Mouse (Mus musculus): ENCODE measurements at regions not wholly inside any gene's neighbourhood (a gene's known extent, or its start where the extent isn't known, plus 50 kb on each side); places are given as distances from the start of the nearest gene placed in this dataset.

DNA sequence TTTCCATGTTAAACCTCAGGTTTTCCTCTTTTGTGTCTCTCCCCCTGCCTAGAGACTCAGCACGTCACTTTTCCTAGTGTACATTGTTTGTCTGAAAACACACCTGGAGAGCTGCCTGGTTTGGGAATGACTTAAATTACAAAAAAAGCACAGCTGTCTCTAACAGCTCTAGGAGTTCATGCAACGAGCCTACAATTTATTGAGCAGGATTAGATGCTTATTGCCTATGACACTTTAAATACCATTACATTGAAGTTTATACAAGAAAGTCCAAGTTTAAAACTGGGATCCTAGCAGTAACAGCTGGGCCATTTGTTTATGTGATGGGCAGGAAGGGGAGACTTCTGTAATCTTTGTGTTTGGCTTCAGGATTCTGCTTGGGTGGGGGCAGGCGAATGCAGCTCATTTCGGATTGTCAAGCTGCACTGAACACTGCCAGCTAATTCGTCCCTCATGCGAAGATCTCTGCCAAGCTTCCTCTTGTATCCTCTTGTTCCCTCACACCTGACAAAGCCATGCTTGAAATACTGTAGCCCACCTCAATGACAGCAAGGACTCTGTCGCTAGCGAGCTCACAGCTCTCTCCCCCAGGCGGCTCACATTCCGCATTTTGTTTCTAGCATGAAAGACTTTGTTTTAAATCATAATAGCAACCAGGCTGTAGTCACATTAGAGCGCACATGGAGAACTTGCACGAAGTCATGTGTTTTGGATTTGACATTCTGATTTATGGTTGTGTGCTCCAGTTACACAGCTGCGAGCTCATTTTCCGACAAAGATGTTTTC is 359.8 kb upstream of the Gm15217 start:
- H3K36me3 ChIP-seq (ENCODE audit: control insufficient read depth, insufficient read depth, low read length, poor library complexity, severe bottlenecking): no peaks in the 10 kb centered on the region
- no peak for DNase-seq (ENCODE audit: low read depth, low spot score)
- H3K9me3 ChIP-seq (ENCODE audit: control insufficient read depth, insufficient read depth, low read depth, low read length): no peaks in the 10 kb centered on the region
- no peak overlapping the region for H3K27ac ChIP-seq (ENCODE audit: insufficient read depth, low read depth, low read length, poor library complexity, severe bottlenecking)
- H3K9ac ChIP-seq (ENCODE audit: insufficient read depth, low read depth, low read length, poor library complexity, severe bottlenecking): no peak overlapping the region
- H3K4me3 ChIP-seq (ENCODE audit: insufficient read depth in 1 of 2, low read depth in 1 of 2, low read length in 2 of 2, poor library complexity in 1 of 2, severe bottlenecking in 1 of 2): no peak overlapping the region
- in situ Hi-C loops (cut with MboI; ENCODE audit: low sequenced_read_pairs in 2 of 2, unreplicated experiment in 2 of 2): no loop called here
- H3K4me1 ChIP-seq (ENCODE audit: control insufficient read depth in 2 of 2, insufficient read depth in 2 of 2, low read length in 2 of 2, poor library complexity in 1 of 2): no peaks in the 10 kb centered on the region
- TF ChIP-seq MAFK (IDR thresholded peaks at IDR 0.05; ENCODE audit: insufficient read depth, low read depth, low read length): no peak
- TF ChIP-seq ZC3H11A (IDR thresholded peaks at IDR 0.05; ENCODE audit: borderline replicate concordance, low read depth, low read length): no peak
- TF ChIP-seq HCFC1 (IDR thresholded peaks at IDR 0.05; ENCODE audit: borderline replicate concordance, insufficient read depth, low read length): no peak
- no peak for TF ChIP-seq ZNF384 (IDR thresholded peaks at IDR 0.05; ENCODE audit: low read depth, low read length)
- TF ChIP-seq CHD2 (IDR thresholded peaks at IDR 0.05; ENCODE audit: low read depth, low read length): no peak

DNA sequence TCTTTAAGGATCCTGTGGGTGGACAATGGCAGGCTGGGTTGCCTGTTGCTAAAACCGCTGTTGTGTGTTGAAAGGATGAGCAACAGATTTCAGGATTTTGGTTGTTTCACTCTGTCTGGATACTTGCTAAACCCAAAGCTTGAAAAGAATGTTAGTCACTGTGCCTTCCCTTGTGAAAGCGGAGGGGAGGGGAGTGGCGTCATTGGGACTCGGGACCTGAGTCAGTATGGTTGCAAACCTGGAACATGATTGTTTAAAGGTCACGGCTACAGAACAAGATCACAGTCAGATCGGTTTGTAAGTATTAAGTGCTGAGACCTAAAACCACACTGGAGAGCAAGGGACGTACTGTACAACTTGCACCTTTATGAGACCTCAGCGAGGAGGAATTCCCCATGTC is 344.9 kb upstream of the Gm15217 start:
- no peak for TF ChIP-seq CHD2 (IDR thresholded peaks at IDR 0.05; ENCODE audit: low read depth, low read length)
- TF ChIP-seq ZC3H11A (IDR thresholded peaks at IDR 0.05; ENCODE audit: borderline replicate concordance, low read depth, low read length): no peak
- no peak for TF ChIP-seq HCFC1 (IDR thresholded peaks at IDR 0.05; ENCODE audit: borderline replicate concordance, insufficient read depth, low read length)
- no peak for TF ChIP-seq MAFK (IDR thresholded peaks at IDR 0.05; ENCODE audit: insufficient read depth, low read depth, low read length)
- no peak for TF ChIP-seq ZNF384 (IDR thresholded peaks at IDR 0.05; ENCODE audit: low read depth, low read length)
- Histone ChIP-seq H3K9me3 (ENCODE audit: control insufficient read depth, insufficient read depth, low read depth, low read length) (no peaks in the 10 kb centered on the region), H3K27ac (ENCODE audit: insufficient read depth, low read depth, low read length, poor library complexity, severe bottlenecking) (no peak overlapping the region), H3K9ac (ENCODE audit: insufficient read depth, low read depth, low read length, poor library complexity, severe bottlenecking) (no peak overlapping the region), H3K4me1 (ENCODE audit: control insufficient read depth in 2 of 2, insufficient read depth in 2 of 2, low read length in 2 of 2, poor library complexity in 1 of 2) (no peaks in the 10 kb centered on the region), H3K4me3 (ENCODE audit: insufficient read depth in 1 of 2, low read depth in 1 of 2, low read length in 2 of 2, poor library complexity in 1 of 2, severe bottlenecking in 1 of 2) (no peak overlapping the region), H3K36me3 (ENCODE audit: control insufficient read depth, insufficient read depth, low read length, poor library complexity, severe bottlenecking) (no peaks in the 10 kb centered on the region)
- in situ Hi-C loops (cut with MboI; ENCODE audit: low sequenced_read_pairs in 2 of 2, unreplicated experiment in 2 of 2): no loop called here
- no peak for DNase-seq (ENCODE audit: low read depth, low spot score)

DNA sequence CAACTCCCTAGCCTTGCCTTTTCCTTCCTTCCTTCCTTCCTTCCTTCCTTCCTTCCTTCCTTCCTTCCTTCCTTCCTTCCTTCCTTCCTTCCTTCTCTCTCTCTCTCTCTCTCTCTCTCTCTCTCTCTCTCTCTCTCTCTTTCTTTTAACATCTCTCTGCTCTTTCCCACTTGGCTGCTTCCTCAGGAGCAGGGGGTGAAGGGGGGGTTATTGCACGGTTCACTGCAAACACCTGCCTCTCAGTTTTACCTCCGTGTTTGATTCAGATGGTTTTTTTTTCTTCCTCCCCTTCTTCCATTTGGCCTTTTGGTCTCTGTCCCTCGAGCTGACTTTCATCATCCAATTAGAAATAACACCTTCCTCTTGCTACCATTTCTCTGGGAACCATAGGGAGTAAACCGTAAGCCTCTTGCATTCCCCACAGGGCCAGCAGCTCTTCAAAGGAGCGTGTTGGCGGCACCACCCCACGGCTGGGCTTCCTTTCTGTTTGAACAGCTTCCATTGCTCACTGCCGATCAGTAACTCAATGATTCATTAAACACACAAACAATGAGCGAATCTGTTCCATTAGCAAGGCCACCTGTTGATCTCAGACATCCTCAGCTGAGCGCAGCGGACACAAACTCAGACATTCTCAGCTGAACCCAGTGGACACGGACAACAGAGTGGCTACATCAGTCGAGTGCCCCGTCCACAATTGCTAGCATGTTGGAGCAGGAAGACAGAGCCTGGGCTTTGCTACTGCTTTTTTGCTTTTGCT is 318.4 kb upstream of the Gm15217 start:
- TF ChIP-seq HCFC1 (IDR thresholded peaks at IDR 0.05; ENCODE audit: borderline replicate concordance, insufficient read depth, low read length): no peak
- TF ChIP-seq ZC3H11A (IDR thresholded peaks at IDR 0.05; ENCODE audit: borderline replicate concordance, low read depth, low read length): no peak
- TF ChIP-seq MAFK (IDR thresholded peaks at IDR 0.05; ENCODE audit: insufficient read depth, low read depth, low read length): no peak
- TF ChIP-seq CHD2 (IDR thresholded peaks at IDR 0.05; ENCODE audit: low read depth, low read length): no peak
- TF ChIP-seq ZNF384 (IDR thresholded peaks at IDR 0.05; ENCODE audit: low read depth, low read length): no peak
- no peak overlapping the region for H3K4me3 ChIP-seq (ENCODE audit: insufficient read depth in 1 of 2, low read depth in 1 of 2, low read length in 2 of 2, poor library complexity in 1 of 2, severe bottlenecking in 1 of 2)
- no peak for DNase-seq (ENCODE audit: low read depth, low spot score)
- H3K27ac ChIP-seq (ENCODE audit: insufficient read depth, low read depth, low read length, poor library complexity, severe bottlenecking): no peak overlapping the region
- no peaks in the 10 kb centered on the region for H3K9me3 ChIP-seq (ENCODE audit: control insufficient read depth, insufficient read depth, low read depth, low read length)
- H3K36me3 ChIP-seq (ENCODE audit: control insufficient read depth, insufficient read depth, low read length, poor library complexity, severe bottlenecking): no peaks in the 10 kb centered on the region
- no peaks in the 10 kb centered on the region for H3K4me1 ChIP-seq (ENCODE audit: control insufficient read depth in 2 of 2, insufficient read depth in 2 of 2, low read length in 2 of 2, poor library complexity in 1 of 2)
- in situ Hi-C loops (cut with MboI; ENCODE audit: low sequenced_read_pairs in 2 of 2, unreplicated experiment in 2 of 2): no loop called here
- no peak overlapping the region for H3K9ac ChIP-seq (ENCODE audit: insufficient read depth, low read depth, low read length, poor library complexity, severe bottlenecking)

DNA sequence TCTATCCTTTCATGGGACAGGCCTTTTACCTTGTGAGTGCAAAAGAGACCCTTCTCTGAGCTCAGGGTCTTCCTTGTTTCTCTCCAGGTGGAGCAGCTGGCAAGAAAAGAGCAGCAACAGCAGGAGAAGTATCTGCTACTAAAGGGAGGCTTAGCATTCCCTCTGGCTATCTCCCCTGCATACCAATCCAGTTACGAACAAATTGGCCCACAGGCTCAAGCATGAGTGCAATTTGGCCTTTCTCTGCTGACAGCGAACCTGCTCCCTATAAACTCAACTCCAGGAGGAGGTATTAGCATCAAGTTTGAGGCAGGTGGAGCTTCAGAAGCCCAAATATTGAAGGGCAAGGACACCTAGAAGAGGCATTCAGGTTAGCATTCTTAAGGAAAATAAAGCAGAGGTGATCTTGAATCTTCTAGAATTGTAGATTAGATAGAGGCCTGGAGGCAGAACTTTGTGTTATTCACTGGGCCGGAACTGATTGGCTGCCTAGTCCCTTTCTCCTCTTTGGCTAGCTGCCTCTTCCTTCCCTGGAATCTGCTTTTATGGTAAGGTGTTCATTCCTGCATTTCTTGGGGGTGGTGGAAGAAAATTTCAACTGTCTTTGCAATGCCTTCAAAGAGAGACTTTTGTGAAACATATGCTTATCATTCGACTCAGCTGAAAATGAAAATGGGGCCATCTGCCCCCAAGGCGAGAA is 312.0 kb upstream of the Gm15217 start:
- no peaks in the 10 kb centered on the region for H3K36me3 ChIP-seq (ENCODE audit: control insufficient read depth, insufficient read depth, low read length, poor library complexity, severe bottlenecking)
- TF ChIP-seq CHD2 (IDR thresholded peaks at IDR 0.05; ENCODE audit: low read depth, low read length): no peak
- no peak for TF ChIP-seq ZC3H11A (IDR thresholded peaks at IDR 0.05; ENCODE audit: borderline replicate concordance, low read depth, low read length)
- TF ChIP-seq MAFK (IDR thresholded peaks at IDR 0.05; ENCODE audit: insufficient read depth, low read depth, low read length): no peak
- no peak for TF ChIP-seq HCFC1 (IDR thresholded peaks at IDR 0.05; ENCODE audit: borderline replicate concordance, insufficient read depth, low read length)
- no peak for TF ChIP-seq ZNF384 (IDR thresholded peaks at IDR 0.05; ENCODE audit: low read depth, low read length)
- H3K9me3 ChIP-seq (ENCODE audit: control insufficient read depth, insufficient read depth, low read depth, low read length): no peaks in the 10 kb centered on the region
- H3K27ac ChIP-seq (ENCODE audit: insufficient read depth, low read depth, low read length, poor library complexity, severe bottlenecking): no peak overlapping the region
- in situ Hi-C loops (cut with MboI; ENCODE audit: low sequenced_read_pairs in 2 of 2, unreplicated experiment in 2 of 2): no loop called here
- no peak for DNase-seq (ENCODE audit: low read depth, low spot score)
- H3K4me3 ChIP-seq (ENCODE audit: insufficient read depth in 1 of 2, low read depth in 1 of 2, low read length in 2 of 2, poor library complexity in 1 of 2, severe bottlenecking in 1 of 2): no peak overlapping the region
- no peak overlapping the region for H3K9ac ChIP-seq (ENCODE audit: insufficient read depth, low read depth, low read length, poor library complexity, severe bottlenecking)
- no peaks in the 10 kb centered on the region for H3K4me1 ChIP-seq (ENCODE audit: control insufficient read depth in 2 of 2, insufficient read depth in 2 of 2, low read length in 2 of 2, poor library complexity in 1 of 2)

Data from ES-E14 (cell line).